Mouse (Mus musculus) liver, adult 2 months (tissue): ENCODE measurements around the gene Zranb1. TPM values are rescaled to one million over a fixed set of nuclear protein-coding genes. Genes with fewer than 3 reads are reported as not detected.

Source experiments
- DNase-seq: peaks from one replicate; pipeline ENCODE4 v3.0.0-alpha.2; 2011; ENCODE audit warnings: low read depth, low spot score; ENCODE audit errors: extremely low read depth
- H3K27ac ChIP-seq: fragments of 200-500 bp; replicated peaks from 2 replicates; pipeline ENCODE4 v1.5.1; 2012; ENCODE audit warnings: low read depth, mild to moderate bottlenecking, control low read depth, inconsistent platforms, low read length; ENCODE audit not compliant: insufficient read depth
- H3K27me3 ChIP-seq: fragments of 200-500 bp; 2 replicates; pipeline ENCODE4 v1.6.1; 2012; ENCODE audit warnings: mild to moderate bottlenecking, moderate library complexity, low read length, inconsistent platforms; ENCODE audit not compliant: control insufficient read depth, insufficient read depth
- H3K36me3 ChIP-seq: fragments of 200-500 bp; 2 replicates; pipeline ENCODE4 v1.6.1; 2012; ENCODE audit warnings: low read length, inconsistent platforms; ENCODE audit not compliant: control insufficient read depth, insufficient read depth
- H3K4me1 ChIP-seq: fragments of 200-500 bp; 2 replicates; pipeline ENCODE4 v1.6.1; 2011; ENCODE audit warnings: low read length; ENCODE audit not compliant: control insufficient read depth, insufficient read depth
- H3K4me3 ChIP-seq: fragments of 200-500 bp; 2 replicates; pipeline ENCODE4 v1.5.1; 2011; ENCODE audit warnings: low read depth, mild to moderate bottlenecking, control low read depth, low read length, moderate library complexity; ENCODE audit not compliant: insufficient read depth
- H3K79me2 ChIP-seq: fragments of 200-500 bp; 2 replicates; pipeline ENCODE4 v1.6.1; 2012; ENCODE audit warnings: inconsistent platforms, mild to moderate bottlenecking, low read length, moderate library complexity; ENCODE audit not compliant: control insufficient read depth, insufficient read depth
- H3K9ac ChIP-seq: fragments of 200-500 bp; 2 replicates; pipeline ENCODE4 v1.6.1; 2012; ENCODE audit warnings: low read depth, mild to moderate bottlenecking, control low read depth, inconsistent platforms, low read length
- CTCF ChIP-seq: fragments of 200-500 bp; IDR thresholded peaks from 2 replicates; pipeline ENCODE4 v1.5.1; 2011; ENCODE audit warnings: low read depth, low read length, control low read depth
- POLR2A ChIP-seq: fragments of 200-500 bp; IDR thresholded peaks from 2 replicates; pipeline ENCODE4 v1.6.1; 2011; ENCODE audit warnings: low read length, control low read depth; ENCODE audit not compliant: insufficient read depth; ENCODE audit errors: extremely low read depth
- WGBS: fragments of 180-500 bp; shearing (Covaris S2); methylation state at CpG from one replicate; pipeline ENCODE4 v1.1.7; 2018; 5-methylcytosine and 5-hydroxymethylcytosine counted together
- polyA plus RNA-seq: library from polyadenylated mRNA; depleted of rRNA; stranded (reverse); fragments of >200 nt; gene quantifications from 2 replicates; pipeline ENCODE4 v1.2.3, GENCODE M21; 2012
- total RNA-seq: library from RNA; depleted of rRNA; stranded (reverse); fragments of >200 nt; gene quantifications from 2 replicates; pipeline ENCODE4 v1.2.3, GENCODE M21; 2014

Zranb1 gene
- total and polyA plus RNA-seq, 2 experiments: 9.8 to 41.1 TPM

DNA sequence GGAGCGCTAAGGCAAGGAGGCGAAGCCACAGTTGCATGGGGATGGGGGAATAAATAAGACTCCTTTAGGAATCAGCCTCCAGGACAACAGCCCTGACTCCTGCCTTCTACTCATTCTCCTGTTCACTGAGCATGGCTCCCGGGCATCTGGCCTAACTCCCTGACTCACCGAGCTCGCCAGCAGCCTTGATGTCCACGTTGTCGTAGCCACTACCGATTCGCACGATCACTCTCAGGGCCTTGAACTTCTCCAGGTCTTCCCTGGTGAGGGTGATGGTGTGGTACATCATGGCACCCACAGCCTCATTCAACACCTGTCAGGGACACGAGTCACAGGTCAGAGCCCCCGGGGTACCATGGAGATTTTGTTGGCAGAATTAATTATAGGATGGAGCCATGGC lies 67.7 kb downstream of the Zranb1 start:
- no peak for TF ChIP-seq CTCF
- no peak for TF ChIP-seq POLR2A
- Histone ChIP-seq H3K27me3 (no peaks in the 10 kb centered on the region), H3K4me1 (no peaks in the 10 kb centered on the region), H3K36me3 (no peaks in the 10 kb centered on the region), H3K4me3 (no peak overlapping the region), H3K9ac (no peak overlapping the region), H3K27ac (no peak overlapping the region), H3K79me2 (no peaks in the 10 kb centered on the region)
- 91% methylated on average over 12 of the region's 12 CpGs for WGBS
- DNase-seq: no peak

DNA sequence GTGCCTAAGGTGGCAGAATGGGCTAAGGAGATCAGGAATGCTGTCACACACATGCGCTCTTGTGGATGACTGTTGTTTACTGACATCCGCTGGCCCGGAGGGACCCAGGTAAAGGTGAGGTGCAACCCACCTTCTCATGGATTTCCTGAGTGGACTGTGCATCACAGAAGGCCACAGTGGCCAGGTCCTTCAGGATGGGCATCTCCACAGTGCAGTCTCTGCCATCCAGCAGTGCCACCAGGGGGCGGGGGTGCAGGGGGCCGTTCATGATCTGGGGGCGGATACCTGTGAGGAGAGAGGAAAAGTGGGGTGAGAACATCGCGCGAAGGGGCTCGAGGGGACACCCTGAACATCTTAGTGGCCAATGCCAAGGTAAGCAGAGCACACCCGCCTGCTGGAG lies 68.1 kb downstream of the Zranb1 start:
- no peaks in the 10 kb centered on the region for H3K79me2 ChIP-seq
- no peak for TF ChIP-seq CTCF
- no peak overlapping the region for H3K27ac ChIP-seq
- DNase-seq: no peak
- no peaks in the 10 kb centered on the region for H3K27me3 ChIP-seq
- 92% methylated on average over 11 of the region's 11 CpGs for WGBS
- no peaks in the 10 kb centered on the region for H3K4me1 ChIP-seq
- no peaks in the 10 kb centered on the region for H3K36me3 ChIP-seq
- no peak overlapping the region for H3K4me3 ChIP-seq
- H3K9ac ChIP-seq: no peak overlapping the region

DNA sequence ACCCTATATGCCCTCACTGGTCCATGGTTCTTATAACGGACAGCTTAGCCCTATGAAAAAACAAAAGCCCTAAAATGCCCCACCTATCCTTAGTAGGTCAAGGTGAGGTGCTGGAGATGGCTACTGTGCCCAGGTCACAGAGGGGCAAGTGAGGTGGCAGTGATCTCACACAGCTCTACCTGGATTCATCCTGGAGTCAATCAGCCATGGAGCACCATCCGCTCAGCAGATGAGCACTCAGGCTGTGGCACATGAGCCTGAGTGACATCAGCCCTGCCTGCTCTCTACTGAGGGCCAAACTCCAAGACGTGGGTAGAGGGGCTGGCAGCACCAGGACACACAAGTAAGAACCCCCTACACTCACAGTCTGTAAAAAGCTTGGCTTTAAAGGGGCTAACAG lies 70.4 kb downstream of the Zranb1 start:
- WGBS: 90% methylated on average over 3 of the region's 3 CpGs
- H3K4me1 ChIP-seq: no peaks in the 10 kb centered on the region
- H3K79me2 ChIP-seq: no peaks in the 10 kb centered on the region
- DNase-seq: no peak
- H3K4me3 ChIP-seq: no peak overlapping the region
- H3K36me3 ChIP-seq: no peaks in the 10 kb centered on the region
- no peak overlapping the region for H3K27ac ChIP-seq
- TF ChIP-seq POLR2A: no peak
- no peaks in the 10 kb centered on the region for H3K27me3 ChIP-seq
- H3K9ac ChIP-seq: no peak overlapping the region

DNA sequence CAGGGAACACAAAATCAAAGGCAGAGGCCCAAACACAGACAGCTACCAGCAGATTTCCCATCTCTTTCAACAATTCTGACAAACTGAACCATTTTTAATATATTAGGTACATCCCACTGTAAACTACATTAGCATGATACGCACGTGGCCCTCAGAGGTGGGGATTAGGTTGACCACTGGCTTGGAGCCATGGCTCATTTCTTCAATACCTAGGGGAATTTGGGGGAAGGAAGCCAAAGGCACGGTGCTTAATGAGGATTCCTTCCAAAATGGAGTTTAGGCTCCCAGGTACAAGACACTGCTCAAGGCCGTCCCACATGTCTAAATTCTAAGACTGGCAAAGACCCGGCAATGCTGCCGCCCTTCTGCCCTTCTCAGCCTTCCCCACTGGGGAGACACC lies 71.3 kb downstream of the Zranb1 start:
- Histone ChIP-seq H3K27me3 (no peaks in the 10 kb centered on the region), H3K9ac (no peak overlapping the region), H3K4me1 (no peaks in the 10 kb centered on the region), H3K36me3 (no peaks in the 10 kb centered on the region), H3K4me3 (no peak overlapping the region), H3K79me2 (no peaks in the 10 kb centered on the region), H3K27ac (no peak overlapping the region)
- 88% methylated on average over 6 of the region's 6 CpGs for WGBS
- DNase-seq: no peak
- TF ChIP-seq CTCF (no peak), POLR2A (no peak)

DNA sequence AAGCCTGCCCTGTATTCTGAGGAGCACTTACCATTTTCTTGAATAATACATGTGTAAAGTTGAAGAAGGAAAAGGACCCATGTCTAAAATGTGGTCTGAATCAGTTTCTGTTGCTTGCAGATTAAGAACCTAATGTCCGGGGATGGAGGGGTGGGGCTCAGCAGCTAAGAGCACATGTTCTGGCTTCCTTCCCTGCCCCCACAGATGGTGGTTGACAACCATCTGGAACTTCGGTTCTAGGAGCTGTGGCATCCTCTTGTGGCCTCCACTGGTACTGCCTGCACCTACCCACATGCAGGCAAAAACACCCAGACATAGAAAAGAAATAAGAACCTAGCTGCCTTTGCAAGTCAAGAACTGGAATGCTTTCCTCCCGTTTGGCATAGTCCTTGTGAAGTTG lies 72.5 kb downstream of the Zranb1 start:
- no peaks in the 10 kb centered on the region for H3K27me3 ChIP-seq
- no peak overlapping the region for H3K4me3 ChIP-seq
- no peak overlapping the region for H3K9ac ChIP-seq
- WGBS: 21% methylated on average over 3 of the region's 3 CpGs
- no peaks in the 10 kb centered on the region for H3K79me2 ChIP-seq
- TF ChIP-seq POLR2A (no peak), CTCF (peak; percentile 93)
- no peaks in the 10 kb centered on the region for H3K4me1 ChIP-seq
- peak; percentile 42 for DNase-seq
- H3K36me3 ChIP-seq: no peaks in the 10 kb centered on the region
- H3K27ac ChIP-seq: no peak overlapping the region

DNA sequence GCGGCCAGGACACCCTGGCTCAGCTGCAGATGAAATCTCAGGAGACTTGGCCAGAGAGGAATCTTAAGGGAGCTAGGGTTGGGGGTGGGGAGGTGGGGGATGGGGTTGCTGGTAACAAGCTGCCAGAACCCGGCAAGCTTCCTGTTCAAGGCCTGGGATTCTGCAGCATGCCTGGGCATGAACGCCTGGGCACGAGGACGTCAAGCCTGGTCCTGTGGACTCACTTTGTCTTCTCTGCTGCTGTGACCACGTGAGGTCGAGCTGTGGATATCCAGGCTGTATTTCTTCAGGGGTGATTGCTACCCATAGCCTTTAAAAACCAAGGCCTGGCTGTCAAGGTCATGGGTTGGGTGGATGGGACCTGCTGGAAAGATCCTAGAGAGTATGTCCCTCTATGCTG lies 74.8 kb downstream of the Zranb1 start:
- DNase-seq: no peak
- no peak overlapping the region for H3K27ac ChIP-seq
- 83% methylated on average over 7 of the region's 7 CpGs for WGBS
- no peak for TF ChIP-seq POLR2A
- no peak for TF ChIP-seq CTCF
- H3K79me2 ChIP-seq: no peaks in the 10 kb centered on the region
- H3K4me3 ChIP-seq: no peak overlapping the region
- no peaks in the 10 kb centered on the region for H3K27me3 ChIP-seq
- no peak overlapping the region for H3K9ac ChIP-seq
- no peaks in the 10 kb centered on the region for H3K4me1 ChIP-seq
- no peaks in the 10 kb centered on the region for H3K36me3 ChIP-seq
